Mouse (Mus musculus): ENCODE results near the gene Mei1.

Mei1 gene

GRCm38 (mm10) chr15:82069898-82070297 is at the start of gene Mei1:
Gene Mei1 (plus strand): TSS chr15:82069996.
- WGBS: 23% methylated on average over 40 of the region's 40 CpGs

GRCm38 (mm10) chr15:82022535-82023088 is 47.2 kb upstream of the Mei1 start:
- 72% methylated on average over 13 of the region's 13 CpGs for WGBS

- WGBS: 87% methylated on average over 6 of the region's 6 CpGs
These were observed 45.7 kb upstream of the Mei1 start for GRCm38 (mm10) chr15:82023965-82024635.

GRCm38 (mm10) chr15:82027276-82027675 is 42.5 kb upstream of the Mei1 start:
- 93% methylated on average over 7 of the region's 7 CpGs for WGBS

GRCm38 (mm10) chr15:82027726-82028125 is 42.1 kb upstream of the Mei1 start:
- 72% methylated on average over 7 of the region's 7 CpGs for WGBS

- WGBS: 82% methylated on average over 7 of the region's 7 CpGs
These were observed 37.4 kb upstream of the Mei1 start for GRCm38 (mm10) chr15:82032386-82032785.

- 91% methylated on average over 4 of the region's 4 CpGs for WGBS
These were observed 36.0 kb upstream of the Mei1 start, which contains the start of gene Desi1 for GRCm38 (mm10) chr15:82033762-82034161. Gene Desi1 (minus strand): TSS chr15:82033862.

- WGBS: 72% methylated on average over 12 of the region's 12 CpGs
These were observed 33.7 kb upstream of the Mei1 start for GRCm38 (mm10) chr15:82035904-82036689.

GRCm38 (mm10) chr15:82040650-82041049 is 29.1 kb upstream of the Mei1 start:
- WGBS: 100% methylated on average over 1 of the region's 1 CpGs

- 96% methylated on average over 7 of the region's 7 CpGs for WGBS
These were observed 25.5 kb upstream of the Mei1 start for GRCm38 (mm10) chr15:82044166-82044784.

- 3% methylated on average over 26 of the region's 26 CpGs for WGBS
These were observed 23.4 kb upstream of the Mei1 start for GRCm38 (mm10) chr15:82046246-82046891.

GRCm38 (mm10) chr15:82047080-82047883 is 22.5 kb upstream of the Mei1 start, which contains the start of gene Snu13:
Gene Snu13 (minus strand): TSS chr15:82047598.
- under 1% methylated on average over 74 of the region's 74 CpGs for WGBS

- WGBS: 58% methylated on average over 5 of the region's 5 CpGs
These were observed 17.3 kb upstream of the Mei1 start for GRCm38 (mm10) chr15:82052544-82052943.

- 73% methylated on average over 1 of the region's 1 CpGs for WGBS
These were observed 11.0 kb upstream of the Mei1 start, which contains the start of gene 4930407I10Rik for GRCm38 (mm10) chr15:82058719-82059201. Gene 4930407I10Rik (plus strand): TSS chr15:82059151.

- 66% methylated on average over 14 of the region's 14 CpGs for WGBS
These were observed 5.9 kb upstream of the Mei1 start for GRCm38 (mm10) chr15:82063909-82064308.

GRCm38 (mm10) chr15:82065511-82065910 is 4.3 kb upstream of the Mei1 start:
- 11% methylated on average over 7 of the region's 7 CpGs for WGBS

- 83% methylated on average over 26 of the region's 26 CpGs for WGBS
These were observed 2.1 kb downstream of the Mei1 start for GRCm38 (mm10) chr15:82071816-82072469.

- 84% methylated on average over 7 of the region's 7 CpGs for WGBS
These were observed 3.7 kb downstream of the Mei1 start for GRCm38 (mm10) chr15:82073490-82073889.

GRCm38 (mm10) chr15:82079883-82080282 is 10.1 kb downstream of the Mei1 start:
- WGBS: 78% methylated on average over 10 of the region's 10 CpGs

GRCm38 (mm10) chr15:82081161-82081560 is 11.4 kb downstream of the Mei1 start:
- WGBS: 28% methylated on average over 7 of the region's 7 CpGs

Data from cerebral cortex, adult 2 months (tissue).